Mouse (Mus musculus): ENCODE measurements at regions not wholly inside any gene's neighbourhood (a gene's known extent, or its start where the extent isn't known, plus 50 kb on each side); places are given as distances from the start of the nearest gene placed in this dataset.
A peak's percentile ranks its signal among the peaks of the same experiment; 100 is the strongest.

DNA sequence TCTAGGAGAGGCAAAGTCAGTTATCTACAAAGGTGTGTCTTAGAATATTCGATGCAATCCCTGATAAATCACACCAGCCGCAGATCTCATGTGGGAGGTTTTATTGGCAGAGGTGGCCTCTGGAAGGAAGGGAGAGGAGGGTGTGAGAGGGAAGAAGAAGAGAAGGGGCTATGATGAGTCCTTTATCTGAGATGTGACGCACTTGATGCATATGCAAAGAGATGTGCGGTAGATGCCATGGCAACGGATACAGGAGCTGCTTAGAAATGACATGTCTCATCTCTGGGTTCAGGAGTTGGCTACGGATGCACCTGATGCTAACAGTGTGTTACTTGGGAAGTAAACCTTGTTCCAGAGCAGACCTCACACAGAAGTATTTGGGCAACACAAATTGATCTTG lies 718.6 kb upstream of the Gm21961 start:
- no peak for DNase-seq (ENCODE audit: low spot score)

DNA sequence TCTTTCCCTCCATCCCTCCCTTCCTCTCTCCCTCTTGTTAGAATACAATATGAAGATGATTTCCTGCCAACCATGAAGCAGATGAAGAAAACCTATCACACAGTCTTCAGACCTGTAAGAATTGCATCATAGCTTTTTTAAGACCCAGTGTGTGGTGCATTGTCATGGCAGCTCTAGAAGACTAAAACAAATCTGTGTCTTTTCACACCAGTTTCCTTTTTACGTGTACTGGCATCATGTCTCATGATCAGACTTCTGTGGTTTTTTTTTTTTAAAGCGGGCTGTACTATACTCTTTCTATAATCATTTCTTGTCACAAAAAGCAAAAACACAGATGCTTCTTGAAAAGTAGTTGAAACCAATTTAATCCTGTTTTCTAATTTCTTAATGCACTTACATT lies 716.6 kb upstream of the Gm21961 start:
- DNase-seq (ENCODE audit: low spot score) = no peak

DNA sequence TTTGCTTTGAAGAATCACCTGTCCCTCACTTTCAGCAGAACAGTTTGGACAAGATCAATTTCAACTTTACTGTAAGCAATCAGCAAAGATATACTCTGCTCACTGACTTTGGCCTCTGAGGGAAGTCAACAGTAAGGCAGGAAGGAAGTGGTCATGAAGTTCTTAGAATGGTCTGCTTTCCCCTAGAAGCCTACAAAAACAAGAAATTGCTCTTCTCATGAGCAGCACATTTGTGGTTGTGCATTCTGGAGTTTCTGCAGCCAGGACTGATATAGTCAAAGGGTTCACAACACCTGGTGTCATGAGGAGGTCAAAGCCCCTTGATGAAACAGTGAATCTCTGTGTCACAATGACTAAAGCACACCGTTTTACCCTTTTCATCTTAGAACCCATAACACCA lies 712.4 kb upstream of the Gm21961 start:
- no peak for DNase-seq (ENCODE audit: low spot score)

GRCm38 (mm10) chr15:65726271-65726670 lies 711.6 kb upstream of the Gm21961 start:
- no peak for DNase-seq (ENCODE audit: low spot score)

- peak; percentile 27 for DNase-seq (ENCODE audit: low spot score)
Measured at GRCm38 (mm10) chr15:65703559-65703958, 688.9 kb upstream of the Gm21961 start.

- DNase-seq (ENCODE audit: low spot score) = no peak
Measured at GRCm38 (mm10) chr15:65701510-65701909, 686.8 kb upstream of the Gm21961 start.

GRCm38 (mm10) chr15:65698596-65698995 lies 683.9 kb upstream of the Gm21961 start:
- DNase-seq (ENCODE audit: low spot score) = no peak
